Mouse (Mus musculus): ENCODE measurements around the gene Ttc27. TPM values are rescaled to one million over a fixed set of nuclear protein-coding genes. Genes with fewer than 3 reads are reported as not detected.

The Ttc27 gene
- total and polyA plus RNA-seq, 3 experiments: 55.2 to 59.9 TPM; not detected in 1

- no peak overlapping the region for H3K27ac ChIP-seq (ENCODE audit: control insufficient read depth, low read depth, low read length)
- H3K4me1 ChIP-seq (ENCODE audit: control insufficient read depth in 1 of 2, insufficient read depth in 2 of 2, low read length in 2 of 2): no peaks in the 10 kb centered on the region
- no peaks in the 10 kb centered on the region for H3K79me2 ChIP-seq (ENCODE audit: control insufficient read depth, insufficient read depth, low read length, poor library complexity)
- no peak overlapping the region for H3K9ac ChIP-seq (ENCODE audit: control insufficient read depth, low read depth, low read length, poor library complexity, severe bottlenecking)
- no peak for DNase-seq (ENCODE audit: low read depth, low spot score)
- no peak overlapping the region for H3K4me3 ChIP-seq (ENCODE audit: control insufficient read depth in 1 of 2, insufficient read depth in 1 of 2, low read depth in 2 of 2, low read length in 2 of 2)
- no peaks in the 10 kb centered on the region for H3K9me3 ChIP-seq (replicated peaks; ENCODE audit: insufficient read depth, low read length)
- no peaks in the 10 kb centered on the region for H3K36me3 ChIP-seq (ENCODE audit: control insufficient read depth in 1 of 2, insufficient read depth in 2 of 2, low read length in 2 of 2)
- no peak for TF ChIP-seq ZMIZ1 (IDR thresholded peaks at IDR 0.05; ENCODE audit: low read depth, low read length)
- TF ChIP-seq ZNF384 (IDR thresholded peaks at IDR 0.05; ENCODE audit: low read depth, low read length): no peak
- TF ChIP-seq NRF1 (IDR thresholded peaks at IDR 0.05; ENCODE audit: insufficient read depth, low read depth, low read length, poor library complexity, severe bottlenecking): no peak
- TF ChIP-seq NELFE (IDR thresholded peaks at IDR 0.05; ENCODE audit: low read depth, low read length): no peak
- no peak for TF ChIP-seq E2F4 (IDR thresholded peaks at IDR 0.05; ENCODE audit: borderline replicate concordance, low read depth, low read length)
- no peak for TF ChIP-seq MXI1 (IDR thresholded peaks at IDR 0.05; ENCODE audit: low read depth, low read length)
- no peak for TF ChIP-seq CTCF (IDR thresholded peaks at IDR 0.05 in 2 of 3, conservative IDR thresholded peaks at IDR 0.05 in 1 of 3; ENCODE audit: control insufficient read depth in 1 of 3, insufficient read depth in 1 of 3, low read depth in 2 of 3, low read length in 3 of 3, poor library complexity in 1 of 3, severe bottlenecking in 1 of 3)
- TF ChIP-seq USF1 (IDR thresholded peaks at IDR 0.05; ENCODE audit: low read depth, low read length): no peak
- TF ChIP-seq POLR2AphosphoS5 (IDR thresholded peaks at IDR 0.05; ENCODE audit: borderline replicate concordance, low read depth, low read length): no peak
- no peak for TF ChIP-seq RCOR1 (IDR thresholded peaks at IDR 0.05; ENCODE audit: low read depth, low read length)
- TF ChIP-seq POLR2A (IDR thresholded peaks at IDR 0.05; ENCODE audit: control insufficient read depth in 1 of 2, insufficient read depth in 1 of 2, low read depth in 1 of 2, low read length in 2 of 2, poor library complexity in 1 of 2): no peak
- no peak for TF ChIP-seq ELF1 (IDR thresholded peaks at IDR 0.05; ENCODE audit: low read depth, low read length)
- TF ChIP-seq TBP (IDR thresholded peaks at IDR 0.05; ENCODE audit: low read depth, low read length): no peak
- no peak for TF ChIP-seq TAL1 (IDR thresholded peaks at IDR 0.05; ENCODE audit: low read length)
- TF ChIP-seq USF2 (IDR thresholded peaks at IDR 0.05; ENCODE audit: borderline replicate concordance in 1 of 2, insufficient read depth in 1 of 2, low read depth in 1 of 2, low read length in 2 of 2): no peak
- no peaks in the 10 kb centered on the region for H3K27me3 ChIP-seq (ENCODE audit: control insufficient read depth in 1 of 2, insufficient read depth in 2 of 2, low read length in 2 of 2)
Measured at GRCm38 (mm10) chr17:74912995-74913394, 195.5 kb downstream of the Ttc27 start.

Other genes starting within 250 kb of the Ttc27 start
- gene Yipf4, start 228.2 kb upstream of the Ttc27 start, total RNA-seq (2012; rRNA removed): 24.3 and 24.4 TPM in 2 replicates
- 10 to 100 TPM in 1 of 2 experiments, not detected in 1; 31.7 TPM for gene Yipf4, start 228.2 kb upstream of the Ttc27 start, polyA plus RNA-seq (2012; ENCODE audit: insufficient read depth in 1 of 2, insufficient read length in 2 of 2, low read depth in 1 of 2, low replicate concordance in 2 of 2, missing spikeins in 1 of 2)
- gene Birc6, start 189.4 kb upstream of the Ttc27 start, total RNA-seq (2012; rRNA removed): 58.7 and 66.4 TPM in 2 replicates
- 100 to 1,000 TPM in 1 of 2 experiments, 10 to 100 TPM in 1; 67.3 to 475 TPM for gene Birc6, start 189.4 kb upstream of the Ttc27 start, polyA plus RNA-seq (2012; ENCODE audit: insufficient read depth in 1 of 2, insufficient read length in 2 of 2, low read depth in 1 of 2, low replicate concordance in 2 of 2, missing spikeins in 1 of 2)